Mouse (Mus musculus) limb, embryonic 14.5 days (tissue): Measurements from ENCODE around the gene Rmnd5b. TPM values are rescaled to one million over a fixed set of nuclear protein-coding genes. Genes with fewer than 3 reads are reported as not detected.

Experiments
- ATAC-seq: fragments of 200-750 bp; cut with Nextera tagmentation; 2 replicates; pipeline ENCODE4 v1.8.0; 2017; ENCODE audit warnings: low read depth, moderate number of reproducible peaks, moderate TSS enrichment; ENCODE audit not compliant: low FRiP score
- DNase-seq: peaks from one replicate; pipeline ENCODE4 v3.0.0-alpha.2; 2015; ENCODE audit warnings: low spot score
- H3K27ac ChIP-seq: fragments of 300-500 bp; sonication (generic); replicated peaks from 2 replicates; pipeline ENCODE4 v1.5.1; 2014; ENCODE audit warnings: low read depth, mild to moderate bottlenecking, low read length, moderate library complexity, mixed read lengths
- H3K27me3 ChIP-seq: fragments of 300-500 bp; sonication (generic); 2 replicates; pipeline ENCODE4 v1.6.1; 2014; ENCODE audit warnings: low read length, mixed read lengths; ENCODE audit not compliant: control insufficient read depth, insufficient read depth
- H3K36me3 ChIP-seq: fragments of 300-500 bp; sonication (generic); 2 replicates; pipeline ENCODE4 v1.6.1; 2014; ENCODE audit warnings: mild to moderate bottlenecking, low read length, moderate library complexity, mixed read lengths; ENCODE audit not compliant: control insufficient read depth, insufficient read depth
- H3K4me1 ChIP-seq: fragments of 300-500 bp; sonication (generic); 2 replicates; pipeline ENCODE4 v1.6.1; 2014; ENCODE audit warnings: antibody characterized with exemption, low read length, mixed read lengths; ENCODE audit not compliant: control insufficient read depth, insufficient read depth
- H3K4me2 ChIP-seq: fragments of 300-500 bp; sonication (generic); replicated peaks from 2 replicates; pipeline ENCODE4 v1.6.1; 2014; ENCODE audit warnings: low read depth, mild to moderate bottlenecking, low read length, moderate library complexity; ENCODE audit not compliant: severe bottlenecking
- H3K4me3 ChIP-seq: fragments of 300-500 bp; sonication (generic); replicated peaks from 2 replicates; pipeline ENCODE4 v1.5.1; 2014; ENCODE audit warnings: low read length
- H3K9ac ChIP-seq: fragments of 300-500 bp; sonication (generic); 2 replicates; pipeline ENCODE4 v1.6.1; 2014; ENCODE audit warnings: mild to moderate bottlenecking, low read depth, low read length, moderate library complexity; ENCODE audit not compliant: severe bottlenecking
- H3K9me3 ChIP-seq: fragments of 300-500 bp; sonication (generic); 2 replicates; pipeline ENCODE4 v1.6.1; 2016; ENCODE audit warnings: low read length; ENCODE audit not compliant: control insufficient read depth
- POLR2A ChIP-seq: fragments of 200-500 bp; IDR thresholded peaks from 2 replicates; pipeline ENCODE4 v1.8.0; 2012; ENCODE audit warnings: inconsistent platforms, mild to moderate bottlenecking, moderate library complexity, borderline replicate concordance; ENCODE audit not compliant: insufficient read depth, insufficient read length; ENCODE audit errors: extremely low read depth
- WGBS: fragments of 180-500 bp; shearing (Covaris S2); extraction: QIAGEN DNeasy Blood & Tissue Kit; methylation state at CpG from one replicate; pipeline ENCODE4 v1.1.7; 2014; 5-methylcytosine and 5-hydroxymethylcytosine counted together
- polyA plus RNA-seq, 2 experiments: library from polyadenylated mRNA; depleted of rRNA in 1 of 2; stranded (reverse) in 1 of 2; unstranded in 1 of 2; fragments of >200 nt; fragmentation: Nextera tagmentation in 1 of 2; extraction: Ambion mirVana in 1 of 2; gene quantifications; 2 replicates each; pipeline versions ENCODE4 v1.2.1 to v1.2.3; 2012 to 2014

Gene Rmnd5b
- polyA plus RNA-seq, 2 experiments: 49.3 to 57.4 TPM

GRCm38 (mm10) chr11:51590002-51590401 lies 45.7 kb downstream of the Rmnd5b start:
- DNase-seq (no peak), ATAC-seq (no peak)
- Histone ChIP-seq H3K36me3 (peaks cover 87% of the 10 kb centered on the region), H3K9ac (no peak overlapping the region), H3K4me3 (no peak overlapping the region), H3K4me1 (peaks cover 8% of the 10 kb centered on the region; the same call in 1 of the 2 replicates), H3K27me3 (no peaks in the 10 kb centered on the region), H3K9me3 (no peaks in the 10 kb centered on the region), H3K27ac (no peak overlapping the region), H3K4me2 (no peak overlapping the region)
- no peak for TF ChIP-seq POLR2A

DNA sequence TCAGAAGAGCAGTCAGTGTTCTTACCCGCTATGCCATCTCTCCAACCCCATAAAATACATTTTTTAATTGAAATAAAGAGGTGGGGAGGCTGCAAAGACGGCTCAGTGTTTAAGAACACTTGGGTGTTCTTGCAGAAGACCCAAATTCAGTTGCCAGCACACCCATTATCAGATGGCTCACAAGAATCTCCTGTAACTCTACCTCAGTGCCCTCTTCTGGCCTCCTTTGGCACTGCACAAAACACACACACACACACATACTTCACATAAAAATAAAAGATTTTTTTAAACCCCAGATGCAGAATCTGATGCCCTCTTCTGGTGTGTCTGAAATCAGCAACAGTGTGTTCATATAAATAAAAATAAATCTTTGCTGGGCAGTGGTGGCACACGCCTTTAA lies 46.9 kb downstream of the Rmnd5b start:
- 89% methylated on average over 3 of the region's 3 CpGs for WGBS
- H3K4me2 ChIP-seq: no peak overlapping the region
- H3K4me1 ChIP-seq: peaks cover 8% of the 10 kb centered on the region
- no peak overlapping the region for H3K9ac ChIP-seq
- H3K27me3 ChIP-seq: no peaks in the 10 kb centered on the region
- no peak overlapping the region for H3K27ac ChIP-seq
- ATAC-seq (no peak), DNase-seq (no peak)
- H3K4me3 ChIP-seq: no peak overlapping the region
- peaks cover 76% of the 10 kb centered on the region for H3K36me3 ChIP-seq
- no peaks in the 10 kb centered on the region for H3K9me3 ChIP-seq
- TF ChIP-seq POLR2A: no peak

GRCm38 (mm10) chr11:51587059-51587458 lies 48.6 kb downstream of the Rmnd5b start:
- Histone ChIP-seq H3K4me1 (peaks cover 8% of the 10 kb centered on the region), H3K9me3 (no peaks in the 10 kb centered on the region), H3K27me3 (no peaks in the 10 kb centered on the region), H3K27ac (no peak overlapping the region), H3K4me3 (no peak overlapping the region), H3K4me2 (no peak overlapping the region), H3K36me3 (peaks cover 59% of the 10 kb centered on the region), H3K9ac (no peak overlapping the region)
- no peak for ATAC-seq
- WGBS: 91% methylated on average over 1 of the region's 1 CpGs
- TF ChIP-seq POLR2A: no peak
- DNase-seq: no peak

GRCm38 (mm10) chr11:51586411-51586810 lies 49.3 kb downstream of the Rmnd5b start:
- Histone ChIP-seq H3K9me3 (no peaks in the 10 kb centered on the region), H3K27me3 (no peaks in the 10 kb centered on the region), H3K27ac (no peak overlapping the region), H3K9ac (no peak overlapping the region), H3K36me3 (peaks cover 52% of the 10 kb centered on the region), H3K4me1 (peaks cover 8% of the 10 kb centered on the region), H3K4me3 (no peak overlapping the region), H3K4me2 (no peak overlapping the region)
- ATAC-seq (no peak), DNase-seq (no peak)
- WGBS: 90% methylated on average over 13 of the region's 13 CpGs
- no peak for TF ChIP-seq POLR2A

DNA sequence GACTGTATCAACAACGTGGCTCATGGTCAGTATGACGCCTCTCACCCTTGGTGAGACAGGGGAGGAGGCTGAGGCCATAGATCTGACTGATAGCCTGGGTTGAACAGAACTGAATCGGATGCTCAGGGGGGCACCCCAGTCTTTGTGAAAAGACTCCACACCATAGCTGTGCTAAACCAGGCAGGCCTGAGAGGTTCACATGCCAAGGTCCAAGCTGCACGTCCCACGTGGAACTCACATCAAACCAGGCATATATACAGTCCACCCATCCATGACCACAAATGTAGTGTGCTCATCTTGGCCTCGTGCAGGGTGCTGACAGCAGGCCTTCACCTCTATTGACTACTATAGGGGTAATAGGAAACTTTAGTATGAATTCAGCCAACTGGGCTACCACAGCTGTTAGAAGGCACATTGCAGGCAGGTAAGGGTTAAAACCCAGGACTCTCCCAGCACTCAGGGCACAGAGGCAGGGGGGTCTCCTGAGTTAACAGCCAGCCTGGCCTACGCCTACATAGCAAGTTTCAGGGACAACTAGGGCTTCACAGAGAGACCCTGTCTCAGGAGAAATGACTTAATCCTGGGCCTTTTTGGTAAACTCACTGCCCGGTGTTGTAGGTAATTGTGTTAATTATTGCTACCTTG lies 50.0 kb downstream of the Rmnd5b start:
- DNase-seq (no peak), ATAC-seq (no peak)
- no peak for TF ChIP-seq POLR2A
- H3K4me3 ChIP-seq: peak overlapping the region; percentile 65
- no peaks in the 10 kb centered on the region for H3K9me3 ChIP-seq
- peak overlapping the region; percentile 86 for H3K9ac ChIP-seq
- H3K4me2 ChIP-seq: peak overlapping the region; percentile 85
- no peaks in the 10 kb centered on the region for H3K27me3 ChIP-seq
- peaks cover 47% of the 10 kb centered on the region for H3K36me3 ChIP-seq
- 58% methylated on average over 8 of the region's 8 CpGs for WGBS
- H3K4me1 ChIP-seq: peaks cover 8% of the 10 kb centered on the region
- no peak overlapping the region for H3K27ac ChIP-seq
